Mouse (Mus musculus) gastrocnemius, adult 2 months (tissue): Measurements from ENCODE around the gene Chrng. TPM values are rescaled to one million over a fixed set of nuclear protein-coding genes. Genes with fewer than 3 reads are reported as not detected.

Experiments used
- DNase-seq: peaks from one replicate; pipeline ENCODE4 v3.0.0; 2022
- H3K27ac ChIP-seq: fragments of 200-600 bp; 2 replicates; pipeline ENCODE4 v1.8.1; 2022; ENCODE audit warnings: mild to moderate bottlenecking
- H3K4me3 ChIP-seq: fragments of 200-600 bp; 2 replicates; pipeline ENCODE4 v1.8.1; 2022; ENCODE audit warnings: mild to moderate bottlenecking, moderate library complexity
- CTCF ChIP-seq: fragments of 200-600 bp; IDR thresholded peaks from 2 replicates; pipeline ENCODE4 v1.8.1; 2022; ENCODE audit warnings: antibody characterized with exemption, mild to moderate bottlenecking, moderate library complexity
- intact Hi-C: fragments of 180-260 bp; cut with DNase I; formaldehyde crosslinking; loops from one replicate; pipeline ENCODE4 v1.15.1; 2025
- total RNA-seq, 2 experiments: library from RNA; stranded (reverse); gene quantifications; 2 replicates each; pipeline ENCODE4 v1.2.3; 2021

Chrng gene
- total RNA-seq, 2 experiments from 2014 or later: not detected

DNA sequence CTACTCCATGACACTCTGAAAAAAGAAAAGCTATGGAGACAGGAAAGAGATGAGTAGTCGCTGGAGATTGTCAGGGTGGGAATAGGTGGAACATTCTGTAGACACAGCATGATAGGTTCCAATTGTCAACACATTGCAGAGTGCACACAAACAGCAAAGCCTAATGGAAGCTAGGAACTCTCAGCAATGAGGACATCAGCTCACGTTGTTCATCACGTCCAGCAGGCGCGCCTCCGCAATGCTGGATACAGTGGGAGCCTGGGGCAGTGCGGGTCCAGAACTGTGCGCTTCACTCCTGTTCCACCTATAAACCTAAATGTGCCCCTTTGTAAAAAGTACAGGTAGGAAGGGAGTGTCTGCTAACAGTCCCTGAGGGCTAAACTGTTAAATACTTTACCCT is 38.6 kb downstream of the Chrng start:
- Histone ChIP-seq H3K27ac (no peak overlapping the region), H3K4me3 (no peak overlapping the region)
- TF ChIP-seq CTCF: no peak
- intact Hi-C loops: loop anchor here (10.0 kb wide), 1 partner anchor 112 kb away; no protein-coding TSS in a partner anchor
- DNase-seq: no peak

DNA sequence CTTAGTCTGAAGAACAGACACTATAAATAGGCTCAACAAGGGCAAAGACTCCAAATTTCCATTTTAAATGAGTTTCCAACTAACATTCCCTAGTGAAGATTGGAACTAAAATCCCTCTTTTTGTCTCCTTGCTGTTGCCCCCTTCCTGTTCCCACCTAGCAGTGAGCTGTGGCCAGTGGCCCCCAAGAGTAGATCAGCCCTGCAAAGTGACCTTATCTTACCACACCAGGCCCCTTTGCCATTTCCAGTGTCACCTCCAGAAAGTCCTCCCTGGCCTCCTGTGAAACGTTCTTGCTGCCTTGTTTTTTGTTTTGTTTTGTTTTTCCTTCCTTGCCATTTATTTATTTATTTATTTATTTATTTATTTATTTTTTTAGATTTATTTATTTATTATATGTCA is 41.0 kb downstream of the Chrng start:
- DNase-seq: no peak
- no peak for TF ChIP-seq CTCF
- intact Hi-C loops: loop anchor here (10.0 kb wide), 1 partner anchor 109 kb away; no protein-coding TSS in a partner anchor
- Histone ChIP-seq H3K27ac (no peak overlapping the region), H3K4me3 (no peak overlapping the region)

DNA sequence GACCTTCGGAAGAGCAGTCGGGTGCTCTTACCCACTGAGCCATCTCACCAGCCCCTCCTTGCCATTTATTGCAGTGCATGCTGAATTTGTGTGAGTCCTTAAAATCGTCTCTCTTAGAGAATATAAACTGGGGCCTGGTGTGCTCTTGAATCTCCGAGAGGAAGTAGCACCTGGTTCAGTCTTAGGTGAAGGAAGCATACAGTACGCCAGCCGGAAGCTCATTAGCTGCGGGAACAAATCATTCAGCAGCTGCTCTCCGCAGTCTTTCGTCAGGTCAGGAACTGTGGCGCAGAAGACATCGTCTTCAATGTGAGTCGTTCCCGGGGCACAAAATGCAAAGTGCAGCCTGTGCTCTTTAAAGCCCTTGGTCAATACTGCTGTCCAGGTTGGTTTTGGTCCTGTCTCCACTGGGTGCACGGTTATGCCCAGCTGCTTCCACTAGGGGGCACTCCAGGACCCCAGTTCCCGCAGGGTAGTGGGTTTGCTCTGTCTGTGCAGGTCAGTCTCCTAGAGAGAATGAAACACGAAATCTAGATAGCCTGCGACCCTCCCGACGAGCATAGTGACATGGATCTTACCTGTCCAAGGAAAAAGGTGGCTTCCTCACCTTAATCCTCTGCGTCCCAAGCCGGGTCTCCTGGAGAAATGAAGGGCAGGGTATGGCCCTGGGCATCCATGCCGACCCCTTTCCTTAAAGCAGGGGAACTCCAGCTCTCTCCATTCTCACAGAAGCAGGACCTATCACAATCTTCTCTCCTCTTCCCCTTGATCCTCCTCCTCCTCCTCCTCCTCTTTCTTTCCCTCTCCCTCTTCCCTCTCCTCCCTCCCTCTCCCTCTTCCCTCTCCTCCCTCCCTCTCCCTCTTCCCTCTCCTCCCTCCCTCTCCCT is 41.7 kb downstream of the Chrng start:
- intact Hi-C loops: loop anchor here (2.0 to 10.0 kb wide), 2 partner anchors 47 to 109 kb away; no protein-coding TSS in a partner anchor

DNA sequence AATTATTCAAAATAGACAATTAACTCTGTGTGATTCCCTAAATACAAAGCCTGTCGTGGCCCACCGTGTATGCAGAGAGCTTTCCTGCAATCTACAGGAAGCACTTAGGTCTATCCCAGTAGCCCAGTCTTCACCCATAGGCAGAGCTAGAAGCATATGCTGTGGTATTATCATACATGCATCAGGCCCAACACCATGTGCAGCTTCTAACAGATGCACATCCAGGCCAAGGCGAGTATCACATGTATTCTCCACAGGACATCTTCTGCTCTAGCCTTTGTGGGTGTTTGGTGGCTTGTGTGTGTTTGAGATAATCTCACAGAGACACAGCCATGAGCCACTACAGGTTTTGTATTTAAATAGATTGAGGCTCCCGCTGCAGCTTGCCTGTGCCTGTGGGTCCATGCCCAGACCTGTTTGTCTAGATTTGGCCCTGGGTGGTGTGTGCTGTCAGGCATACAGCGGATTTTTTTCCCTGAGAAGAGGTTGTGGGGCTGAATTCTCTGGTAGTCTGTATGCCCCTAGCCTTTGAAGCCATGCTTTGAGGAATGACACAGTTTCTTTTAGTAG is 47.7 kb downstream of the Chrng start:
- no peak for DNase-seq
- intact Hi-C loops: no loop called here
- H3K4me3 ChIP-seq: no peak overlapping the region
- no peak overlapping the region for H3K27ac ChIP-seq
- TF ChIP-seq CTCF: no peak

More for the DNA sequence above, 41.7 kb downstream of the Chrng start:
- Histone ChIP-seq H3K4me3 (no peak overlapping the region), H3K27ac (no peak overlapping the region)
- TF ChIP-seq CTCF: no peak; the same call in 1 of the 2 replicates
- DNase-seq: peak; percentile 83

DNA sequence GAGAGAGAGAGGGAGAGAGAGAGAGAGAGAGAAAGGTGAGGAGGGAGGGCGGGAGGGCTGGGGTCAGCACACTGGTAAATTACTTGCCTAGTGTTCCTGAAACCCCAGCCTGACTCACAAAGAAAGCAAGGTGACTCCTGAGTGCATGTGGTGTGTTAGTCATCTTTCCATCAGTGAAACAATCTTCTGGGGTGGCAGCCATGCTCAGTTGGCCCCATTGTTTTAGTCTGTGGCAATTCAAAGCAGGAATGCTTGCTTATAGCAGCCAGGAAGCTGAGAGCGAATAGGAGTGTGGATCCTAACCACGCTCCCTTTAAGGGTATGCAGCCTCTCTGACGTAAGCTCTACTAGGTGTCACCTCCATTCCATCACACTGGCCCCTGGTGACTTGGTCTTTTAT is 50.7 kb downstream of the Chrng start:
- no peak for DNase-seq
- Histone ChIP-seq H3K4me3 (no peak overlapping the region), H3K27ac (no peak overlapping the region)
- no peak for TF ChIP-seq CTCF
- intact Hi-C loops: no loop called here

DNA sequence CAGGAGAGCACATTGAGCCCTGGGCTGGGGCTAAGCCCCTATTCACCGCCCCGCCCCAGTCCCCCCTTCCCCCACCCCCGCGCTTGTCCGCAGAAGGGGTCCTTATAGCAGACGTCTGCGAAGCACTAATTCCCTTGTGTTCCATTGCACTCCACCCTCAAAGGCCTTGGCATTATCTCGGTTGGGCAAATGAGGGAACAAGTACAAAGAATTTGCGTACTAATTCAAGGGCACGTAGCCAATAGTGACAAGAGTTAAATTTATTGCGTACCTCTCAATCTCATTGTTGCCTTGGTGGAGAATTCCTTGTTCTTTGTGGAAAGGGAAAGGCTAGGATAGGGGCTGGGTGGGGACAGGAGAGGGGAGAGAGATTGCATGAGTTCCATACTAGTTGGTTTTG is 53.2 kb downstream of the Chrng start:
- DNase-seq: no peak
- intact Hi-C loops: loop anchor here (2.0 kb wide), 1 partner anchor 41 kb away; no protein-coding TSS in a partner anchor
- TF ChIP-seq CTCF: no peak
- Histone ChIP-seq H3K4me3 (no peak overlapping the region), H3K27ac (no peak overlapping the region)

DNA sequence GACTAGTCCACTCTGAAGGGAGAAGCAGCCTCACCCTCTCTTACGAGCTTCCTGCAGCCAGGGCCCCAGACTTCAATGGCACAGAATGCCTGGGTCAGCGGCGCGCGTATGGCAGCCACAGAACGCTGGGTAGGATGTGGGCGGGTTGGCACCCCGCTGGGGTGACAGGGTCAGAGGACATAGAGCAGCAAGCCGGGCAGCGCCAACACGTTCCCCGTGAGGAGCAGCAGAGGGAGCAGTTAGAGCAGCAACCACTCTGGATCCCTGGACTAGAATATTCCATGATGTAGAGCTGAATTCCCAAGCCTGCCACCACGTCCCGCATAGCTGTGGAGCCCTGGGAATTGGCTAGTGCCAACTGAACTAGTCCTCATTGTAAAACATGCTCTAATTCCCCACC is 54.0 kb downstream of the Chrng start:
- peak; percentile 58 for DNase-seq
- H3K27ac ChIP-seq: no peak overlapping the region
- peak; percentile 46 for TF ChIP-seq CTCF
- H3K4me3 ChIP-seq: peak overlapping the region; percentile 11; the same call in 1 of the 2 replicates
- intact Hi-C loops: no loop called here

DNA sequence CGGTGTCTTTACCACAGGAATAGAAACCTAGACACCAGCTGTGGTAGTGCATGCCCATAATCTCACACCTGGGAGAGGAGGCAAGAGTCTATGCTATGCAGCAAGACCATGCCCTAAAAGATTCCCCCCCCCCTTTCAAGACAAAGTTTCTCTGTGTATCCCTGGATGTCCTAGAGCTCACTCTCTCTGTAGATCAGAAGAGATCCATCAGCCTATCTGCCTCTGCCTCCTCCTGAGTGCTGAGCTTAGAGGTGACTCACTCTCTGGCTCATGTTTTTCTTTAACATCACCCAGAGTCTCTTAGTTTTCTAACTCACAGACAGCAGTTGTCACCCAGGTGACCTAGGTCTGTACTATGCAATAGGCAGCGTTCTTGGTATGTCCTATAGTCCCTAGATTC is 54.9 kb downstream of the Chrng start:
- Histone ChIP-seq H3K27ac (no peak overlapping the region), H3K4me3 (no peak overlapping the region)
- TF ChIP-seq CTCF: no peak
- intact Hi-C loops: no loop called here
- DNase-seq: no peak

Other genes with a start within 250 kb of the Chrng start
- gene Alppl2, start 114.7 kb upstream of the Chrng start, total RNA-seq: not detected
- gene Alpi, start 103.1 kb upstream of the Chrng start, total RNA-seq: not detected
- not detected for gene Akp3, start 79.7 kb upstream of the Chrng start, total RNA-seq
- gene Ecel1, start 48.1 kb upstream of the Chrng start, total RNA-seq: not detected
- not detected for gene Prss56, start 21.3 kb upstream of the Chrng start, total RNA-seq
- gene Chrnd, start 14.1 kb upstream of the Chrng start, total RNA-seq: 1 to 10 TPM; 1.8 to 2.3 TPM
- 10 to 100 TPM; 53.0 to 57.0 TPM for gene Eif4e2, start 9.3 kb downstream of the Chrng start, total RNA-seq
- 1 to 10 TPM; 3.7 to 7.4 TPM for gene Efhd1, start 59.7 kb downstream of the Chrng start, total RNA-seq
- 10 to 100 TPM; 38.2 to 40.2 TPM for gene Gigyf2, start 122.3 kb downstream of the Chrng start, total RNA-seq
- gene Kcnj13, start 190.1 kb downstream of the Chrng start, total RNA-seq: under 1 TPM in 1 of 2 experiments, not detected in 1; 0.25 TPM